Mouse (Mus musculus): ENCODE data around the gene Eef1a2.
"Not testable (repeated sequence)": the region's sequence is repeated elsewhere in the genome, so short reads cannot be mapped to it uniquely, and the experiment has no call there.

The Eef1a2 gene

DNA sequence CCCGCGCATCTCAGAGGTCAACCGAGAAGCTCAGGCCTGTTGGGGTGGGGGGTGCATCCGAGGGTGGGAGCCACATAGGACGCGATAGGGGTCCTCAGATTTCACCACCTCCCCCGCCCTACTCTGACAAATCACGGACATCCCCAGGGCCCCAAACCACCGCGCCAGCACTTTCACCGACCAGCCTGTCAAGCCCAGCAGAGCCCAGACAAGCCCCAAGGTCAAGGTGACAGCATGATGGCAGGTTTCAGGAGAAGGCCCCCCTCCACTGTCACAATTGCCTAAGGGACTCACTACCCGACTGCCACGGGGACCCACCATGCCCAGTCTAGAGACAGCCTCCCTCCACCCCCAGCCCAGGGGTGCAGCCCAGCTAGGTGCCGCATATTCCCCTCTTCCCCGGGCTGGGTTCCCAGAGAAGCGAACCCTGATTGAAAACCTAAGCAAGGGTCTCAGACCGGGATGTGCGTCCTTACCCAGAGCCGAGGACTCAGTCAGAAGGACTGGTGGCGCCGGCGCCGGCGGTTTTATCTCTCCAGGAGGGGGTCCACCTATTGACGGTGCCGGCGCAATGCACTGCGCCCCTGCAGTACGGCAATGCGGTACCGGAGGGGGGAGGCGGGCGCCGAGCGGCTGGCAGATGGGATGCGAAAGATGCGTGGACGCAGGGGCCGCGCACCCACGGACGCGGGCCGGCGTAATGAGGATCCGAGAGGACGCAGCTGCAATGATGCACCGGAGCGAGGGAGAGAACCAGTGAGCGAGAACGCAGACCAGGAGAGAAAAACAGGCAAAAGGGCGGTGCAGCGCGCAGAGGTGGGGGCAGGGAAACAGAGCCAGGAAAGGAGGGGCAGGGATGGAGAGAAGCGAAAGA lies at the start of gene Eef1a2:
TSS of gene Eef1a2 (minus strand) at position 767 of the 874 bp plus-strand sequence.
- peak; percentile 68 for DNase-seq (ENCODE audit: low read depth, low spot score)

GRCm38 (mm10) chr2:181206118-181206517 lies 49.3 kb upstream of the Eef1a2 start:
- DNase-seq (ENCODE audit: low read depth, low spot score), result no peak

- no peak for DNase-seq (ENCODE audit: low read depth, low spot score)
Observed at GRCm38 (mm10) chr2:181205678-181206077, 48.9 kb upstream of the Eef1a2 start.

DNA sequence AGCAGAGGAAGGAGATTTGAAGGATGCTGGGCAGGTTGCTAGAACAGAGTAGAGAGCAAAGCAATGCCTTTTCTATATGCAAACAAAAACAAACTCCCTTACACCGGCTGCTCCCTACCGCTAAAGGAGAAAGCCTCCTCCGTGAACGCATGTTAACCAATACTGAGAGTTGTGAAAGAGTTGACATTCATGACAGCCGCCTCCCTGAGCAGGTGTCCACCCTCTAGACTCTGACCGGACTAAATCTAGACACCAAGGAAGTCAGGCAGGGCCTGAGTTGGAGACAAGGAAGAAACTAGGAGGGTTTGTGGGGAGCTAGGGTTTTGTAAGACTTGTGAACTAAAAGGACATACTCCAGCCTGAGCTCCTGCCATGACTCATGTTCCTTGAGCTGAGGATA lies 46.1 kb upstream of the Eef1a2 start:
- no peak for DNase-seq (ENCODE audit: low read depth, low spot score)

- DNase-seq (ENCODE audit: low read depth, low spot score), result no peak
Observed at GRCm38 (mm10) chr2:181202422-181202821, 45.6 kb upstream of the Eef1a2 start, which contains the start of gene Ptk6. Gene Ptk6 (minus strand): TSS chr2:181202789.

DNA sequence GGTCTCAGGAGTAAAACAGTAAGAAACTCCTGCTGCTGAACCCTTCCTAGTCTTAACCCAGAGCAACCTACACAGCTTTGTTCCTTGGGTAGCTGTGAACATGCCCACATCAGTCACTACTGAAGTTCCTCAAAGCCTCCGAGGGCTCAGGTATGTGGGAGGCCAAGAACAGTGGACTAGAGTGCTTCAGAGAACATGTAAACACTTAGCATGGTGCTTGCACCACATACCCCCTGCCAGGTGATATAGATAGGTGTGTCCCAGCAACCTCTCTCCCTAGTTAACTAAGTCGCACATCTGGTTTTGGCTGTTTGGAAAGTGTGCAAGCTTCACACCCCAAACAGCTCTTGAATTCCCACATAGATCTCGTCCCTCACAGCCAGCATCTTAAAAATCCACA lies 44.8 kb upstream of the Eef1a2 start:
- no peak for DNase-seq (ENCODE audit: low read depth, low spot score)

DNA sequence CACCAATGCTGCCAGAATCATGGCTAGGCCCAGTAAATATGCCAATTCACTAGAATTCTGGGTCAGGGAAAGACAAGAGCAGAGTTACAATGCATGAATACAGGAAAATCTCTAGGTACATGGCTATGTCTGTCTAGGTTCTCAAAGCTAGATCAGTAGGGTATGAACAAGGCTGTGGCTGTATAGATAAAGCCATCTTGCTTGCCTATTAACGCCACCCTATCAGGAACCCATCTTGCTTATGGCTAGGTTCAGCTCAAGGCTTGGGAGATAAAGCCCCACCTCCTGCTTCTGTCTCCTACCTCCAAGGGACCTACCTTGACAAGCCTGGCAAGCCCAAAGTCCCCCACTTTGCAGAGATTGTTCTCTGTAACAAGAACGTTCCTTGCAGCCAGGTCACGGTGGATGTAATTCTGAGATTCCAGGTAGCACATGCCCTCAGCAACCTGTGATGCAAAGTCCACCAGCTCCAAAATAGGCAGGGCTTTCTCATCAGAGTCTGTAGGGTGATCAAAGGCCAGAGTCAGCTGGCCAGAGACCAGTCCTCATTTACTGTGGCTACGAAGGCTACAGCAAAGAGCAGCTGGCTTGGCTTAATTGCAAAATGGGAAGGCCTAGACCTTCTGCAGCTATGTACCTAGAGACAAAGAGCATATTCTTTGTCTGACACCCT lies 40.0 kb upstream of the Eef1a2 start:
- DNase-seq (ENCODE audit: low read depth, low spot score), result no peak

DNA sequence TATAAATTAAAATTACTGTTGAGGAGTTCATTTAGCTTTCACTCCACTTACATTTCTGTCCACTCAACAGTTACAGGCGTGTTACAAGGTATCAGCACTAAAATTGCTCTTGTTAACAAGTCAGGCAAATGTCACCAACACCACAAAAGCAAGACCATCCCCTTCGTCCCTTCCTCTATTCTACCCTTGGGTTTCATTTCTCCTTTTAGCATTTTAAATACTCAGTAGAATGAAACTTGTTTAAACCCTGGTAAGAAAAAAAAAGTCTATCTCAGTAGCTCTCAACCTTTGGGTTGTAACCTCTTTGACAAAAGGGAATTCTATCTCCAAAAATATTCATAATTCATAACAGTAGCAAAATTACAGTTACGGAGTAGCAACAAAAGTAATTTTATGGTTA lies 36.2 kb upstream of the Eef1a2 start:
- DNase-seq (ENCODE audit: low read depth, low spot score), result no peak

- DNase-seq (ENCODE audit: low read depth, low spot score), result no peak
Observed at GRCm38 (mm10) chr2:181191936-181192335, 35.1 kb upstream of the Eef1a2 start.

DNA sequence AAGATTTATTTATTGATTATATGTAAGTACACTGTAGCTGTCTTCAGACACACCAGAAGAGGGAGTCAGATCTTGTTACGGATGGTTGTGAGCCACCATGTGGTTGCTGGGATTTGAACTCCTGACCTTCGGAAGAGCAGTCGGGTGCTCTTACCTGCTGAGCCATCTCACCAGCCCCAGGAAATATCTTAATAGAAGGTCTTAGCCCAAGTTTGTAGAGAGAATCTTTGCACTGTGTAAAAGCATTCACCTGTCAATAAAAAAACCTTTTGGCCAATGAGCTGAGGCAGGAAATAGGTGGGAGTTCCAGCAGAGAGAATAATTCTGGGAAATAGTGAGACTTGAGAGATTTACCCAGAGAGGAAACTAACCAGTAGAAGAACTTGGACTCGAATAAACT lies 34.6 kb upstream of the Eef1a2 start:
- DNase-seq (ENCODE audit: low read depth, low spot score), result not testable (repeated sequence)

- no peak for DNase-seq (ENCODE audit: low read depth, low spot score)
Observed at GRCm38 (mm10) chr2:181189321-181189720, 32.5 kb upstream of the Eef1a2 start.

GRCm38 (mm10) chr2:181188681-181189080 lies 31.9 kb upstream of the Eef1a2 start:
- DNase-seq (ENCODE audit: low read depth, low spot score), result peak; percentile 10

DNA sequence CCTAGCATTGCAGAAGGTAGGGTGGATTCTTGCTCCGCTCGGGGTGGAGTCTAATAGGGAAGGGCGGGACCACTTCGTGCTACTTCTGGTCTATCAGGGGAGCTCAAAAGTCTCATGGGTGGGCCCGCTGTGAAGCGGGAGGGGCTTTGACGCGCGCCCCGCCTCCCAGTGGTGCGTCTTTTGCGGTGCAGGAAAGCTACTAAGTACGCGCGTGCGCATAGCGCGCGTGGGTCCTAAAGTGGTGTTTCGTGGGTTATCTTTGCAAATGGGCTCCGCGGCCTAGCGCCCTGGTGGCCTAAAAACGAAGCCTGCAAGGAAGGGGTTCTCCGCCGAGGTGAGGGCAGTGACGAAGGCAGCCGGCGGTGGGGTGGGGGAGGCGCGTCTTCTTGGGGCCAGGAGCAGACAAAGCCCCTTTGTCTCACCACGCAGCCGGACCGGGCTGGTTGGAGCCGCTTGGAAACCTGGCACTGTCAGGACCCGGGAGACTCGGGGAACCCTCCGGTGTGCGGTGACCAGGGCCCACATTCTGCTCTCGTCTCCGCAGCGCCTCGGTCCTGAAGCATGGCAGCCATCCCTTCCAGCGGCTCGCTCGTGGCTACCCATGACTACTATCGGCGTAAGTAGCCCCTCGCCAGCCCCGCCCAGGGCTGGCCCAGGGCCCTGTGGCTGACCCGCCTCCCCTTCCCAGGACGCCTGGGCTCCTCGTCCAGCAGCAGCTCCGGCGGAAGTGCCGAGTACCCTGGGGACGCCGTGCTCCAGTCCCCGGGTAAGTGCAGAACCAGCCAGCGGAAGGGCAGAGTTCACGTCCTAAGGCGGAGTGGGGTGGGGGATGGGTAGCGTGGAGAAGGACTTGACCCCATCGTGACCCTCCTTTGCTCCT lies 30.5 kb upstream of the Eef1a2 start, which contains the start of gene Ppdpf:
TSS of gene Ppdpf (plus strand) at position 127 of the 880 bp plus-strand sequence.
- peak; percentile 88 for DNase-seq (ENCODE audit: low read depth, low spot score)

DNA sequence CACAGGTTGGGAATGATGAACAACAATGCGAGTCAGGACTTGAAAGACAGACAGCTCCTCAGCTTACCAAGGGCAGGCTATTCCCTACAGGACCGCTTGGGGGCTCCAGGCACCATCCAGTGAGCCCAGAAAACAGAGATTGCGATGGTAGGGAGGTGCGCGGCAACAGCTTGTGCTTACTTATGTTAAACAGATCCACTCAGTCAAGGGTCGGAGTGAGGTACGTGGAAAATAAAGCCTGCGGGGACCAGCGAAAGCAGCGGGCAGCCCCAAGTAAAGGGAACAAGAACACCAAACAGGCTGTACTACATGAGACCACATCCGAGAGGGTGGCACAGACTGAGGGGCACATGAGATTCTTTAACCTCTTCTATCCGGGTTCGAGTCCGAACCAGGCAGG lies 29.8 kb upstream of the Eef1a2 start:
- peak; percentile 80 for DNase-seq (ENCODE audit: low read depth, low spot score)

DNA sequence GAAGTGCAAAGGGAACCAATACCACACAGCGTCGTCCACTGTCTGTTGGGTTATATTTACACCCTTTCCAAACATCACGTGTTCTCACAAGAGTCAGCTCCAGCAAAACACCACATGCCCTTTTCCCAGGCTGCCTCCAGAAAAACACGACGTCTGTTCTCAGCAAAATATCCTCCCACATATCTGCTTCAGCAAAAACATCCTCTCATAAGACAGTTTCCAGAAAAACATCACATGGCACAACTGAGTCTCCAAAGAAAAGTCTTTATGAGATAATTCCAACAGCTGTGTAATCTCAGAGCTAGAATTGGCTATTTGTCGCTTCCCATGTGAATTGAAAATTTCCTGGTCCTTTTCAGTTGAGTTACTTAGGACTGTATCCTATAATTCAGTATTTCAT lies 24.1 kb upstream of the Eef1a2 start:
- no peak for DNase-seq (ENCODE audit: low read depth, low spot score)

- DNase-seq (ENCODE audit: low read depth, low spot score), result no peak
Observed at GRCm38 (mm10) chr2:181178471-181178870, 21.7 kb upstream of the Eef1a2 start.

GRCm38 (mm10) chr2:181178015-181178414 lies 21.2 kb upstream of the Eef1a2 start:
- DNase-seq (ENCODE audit: low read depth, low spot score), result no peak

DNA sequence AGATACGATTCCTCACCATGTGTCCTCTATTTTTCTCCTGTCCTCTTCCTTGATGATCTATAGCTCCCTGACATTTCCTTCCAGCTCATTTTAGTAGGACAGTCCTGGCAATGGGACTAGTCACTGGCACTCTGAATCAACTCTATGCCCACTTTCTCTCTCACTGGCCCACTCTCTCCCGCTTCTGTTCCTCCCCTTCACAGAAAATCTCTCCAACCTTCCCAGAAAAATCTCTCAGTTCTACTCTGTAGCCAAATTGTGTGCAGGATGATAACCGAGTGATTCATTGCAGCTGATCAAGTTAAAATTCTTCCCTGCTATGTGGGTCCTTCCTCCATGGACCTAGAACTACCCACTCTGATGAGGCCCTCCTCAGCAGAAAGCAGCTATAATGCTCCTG lies 17.8 kb upstream of the Eef1a2 start:
- DNase-seq (ENCODE audit: low read depth, low spot score), result no peak

DNA sequence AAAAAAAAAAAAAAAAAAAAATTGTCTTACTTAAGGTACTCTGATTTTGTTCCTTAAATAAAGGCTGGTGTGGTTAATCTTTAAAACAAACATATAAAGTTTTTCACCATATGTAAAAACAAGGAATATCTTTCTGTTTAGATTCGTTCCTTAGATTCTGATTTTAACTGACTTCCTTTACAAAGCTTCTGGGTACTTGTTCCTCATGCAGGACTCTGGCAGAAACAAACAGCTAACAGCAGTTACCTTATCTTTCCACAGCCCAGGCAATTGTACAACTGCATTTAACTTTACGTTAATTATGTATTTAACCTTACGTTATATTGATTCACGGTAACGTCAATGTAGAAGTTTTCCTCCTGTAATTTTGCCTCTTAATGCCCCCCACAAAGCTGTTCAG lies 9.7 kb upstream of the Eef1a2 start:
- no peak for DNase-seq (ENCODE audit: low read depth, low spot score)

- DNase-seq (ENCODE audit: low read depth, low spot score), result no peak
Observed at GRCm38 (mm10) chr2:181160821-181161220, 4.0 kb upstream of the Eef1a2 start.

- DNase-seq (ENCODE audit: low read depth, low spot score), result peak; percentile 43
Observed at GRCm38 (mm10) chr2:181159771-181160170, 3.0 kb upstream of the Eef1a2 start.

DNA sequence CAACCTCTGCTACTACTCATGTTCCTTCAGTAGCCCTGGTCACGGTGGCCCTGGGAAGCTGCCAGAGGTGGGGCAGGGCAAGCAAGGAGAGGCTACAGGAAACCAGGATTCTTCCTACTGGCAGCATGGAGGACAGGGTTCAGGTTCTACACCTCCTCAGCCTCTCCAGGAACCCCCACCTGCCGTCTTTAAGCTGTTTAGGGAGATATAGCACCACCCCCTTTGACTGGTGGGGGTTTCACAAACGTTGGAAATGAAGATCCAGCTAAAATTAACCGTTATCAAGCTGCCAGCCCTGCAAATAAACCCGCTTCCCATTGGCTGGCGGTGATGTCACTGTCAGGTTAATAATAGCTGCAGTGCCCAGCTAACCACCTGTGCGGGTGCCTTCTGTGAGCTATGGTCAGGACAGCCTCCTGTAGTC lies 2.3 kb upstream of the Eef1a2 start:
- DNase-seq (ENCODE audit: low read depth, low spot score), result peak; percentile 89
